Mouse (Mus musculus): ENCODE measurements around the gene Dbn1. TPM values are rescaled to one million over a fixed set of nuclear protein-coding genes. Genes with fewer than 3 reads are reported as not detected.
A peak's percentile ranks its signal among the peaks of the same experiment; 100 is the strongest.

The Dbn1 gene
- polyA plus RNA-seq, 1 experiment from 2014 or later: 153 TPM

DNA sequence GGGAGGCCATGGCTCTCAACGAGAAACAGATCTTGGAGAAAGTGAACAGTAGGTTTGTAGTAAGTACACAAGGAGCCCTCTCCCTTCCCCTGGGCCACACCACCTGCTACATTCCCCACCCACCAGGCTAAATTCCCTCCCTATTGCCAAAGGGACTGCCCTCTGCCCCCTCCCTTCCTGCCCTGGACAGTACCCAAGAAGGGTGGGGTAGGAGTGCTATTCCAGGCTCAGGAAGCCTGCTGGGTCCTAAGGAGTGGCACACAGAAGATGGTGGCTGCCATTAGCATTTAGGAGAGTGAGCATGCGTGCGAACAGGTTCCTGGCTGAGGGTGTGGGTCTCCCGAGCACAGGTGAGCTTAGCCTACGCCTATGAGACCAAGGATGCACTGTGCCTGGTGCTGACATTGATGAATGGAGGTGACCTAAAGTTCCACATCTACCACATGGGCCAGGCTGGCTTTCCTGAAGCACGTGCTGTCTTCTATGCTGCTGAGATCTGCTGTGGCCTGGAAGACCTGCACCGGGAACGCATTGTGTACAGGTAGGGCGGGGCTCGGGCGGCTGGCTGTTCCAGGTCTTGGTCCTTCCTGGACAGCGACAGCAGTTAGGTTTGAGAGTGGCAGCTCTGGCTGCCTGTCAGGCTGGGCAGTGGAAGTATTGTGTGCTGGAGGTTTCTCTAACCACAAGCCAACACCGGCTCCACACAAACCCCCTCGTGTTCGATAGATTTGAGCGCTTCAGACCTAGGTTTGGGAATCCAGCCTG lies 35.9 kb downstream of the Dbn1 start:
- Histone ChIP-seq H3K27ac (ENCODE audit: low read depth) (no peak overlapping the region), H3K27me3 (ENCODE audit: insufficient read depth, low read length) (no peaks in the 10 kb centered on the region), H3K9ac (no peak overlapping the region), H3K4me1 (ENCODE audit: insufficient read depth) (no peaks in the 10 kb centered on the region), H3K4me3 (ENCODE audit: low read depth, low read length) (no peak overlapping the region), H3K36me3 (ENCODE audit: insufficient read depth) (peaks cover 77% of the 10 kb centered on the region), H3K4me2 (no peak overlapping the region), H3K9me3 (ENCODE audit: low read depth, low read length) (no peaks in the 10 kb centered on the region)
- ATAC-seq (ENCODE audit: insufficient read depth) (no peak), DNase-seq (no peak)
- 90% methylated on average over 16 of the region's 16 CpGs for WGBS
- no peak for TF ChIP-seq CTCF (IDR thresholded peaks at IDR 0.05; ENCODE audit: low read depth)

DNA sequence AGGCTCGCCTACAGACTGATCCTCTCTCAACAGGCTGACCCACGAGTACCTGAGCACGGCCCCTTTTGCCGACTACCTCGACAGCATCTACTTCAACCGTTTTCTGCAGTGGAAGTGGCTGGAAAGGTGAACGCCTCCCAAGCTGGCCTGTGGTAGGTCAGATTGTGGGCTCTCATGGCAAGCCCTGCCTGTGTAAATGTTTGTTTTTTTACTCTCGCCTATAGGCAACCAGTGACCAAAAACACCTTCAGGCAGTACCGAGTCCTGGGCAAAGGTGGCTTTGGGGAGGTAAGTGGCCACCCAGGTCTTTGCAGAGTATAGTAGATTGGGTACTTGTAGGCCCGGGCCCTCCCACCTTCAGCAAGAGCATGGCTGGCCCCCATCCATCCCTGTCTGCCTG lies 36.6 kb downstream of the Dbn1 start:
- H3K27me3 ChIP-seq (ENCODE audit: insufficient read depth, low read length): no peaks in the 10 kb centered on the region
- DNase-seq (no peak), ATAC-seq (ENCODE audit: insufficient read depth) (no peak)
- no peak for TF ChIP-seq CTCF (IDR thresholded peaks at IDR 0.05; ENCODE audit: low read depth)
- H3K9ac ChIP-seq: no peak overlapping the region
- H3K9me3 ChIP-seq (ENCODE audit: low read depth, low read length): no peaks in the 10 kb centered on the region
- H3K36me3 ChIP-seq (ENCODE audit: insufficient read depth): peaks cover 70% of the 10 kb centered on the region
- H3K4me1 ChIP-seq (ENCODE audit: insufficient read depth): peaks cover 3% of the 10 kb centered on the region; the same call in 1 of the 2 replicates
- 82% methylated on average over 10 of the region's 10 CpGs for WGBS
- no peak overlapping the region for H3K4me3 ChIP-seq (ENCODE audit: low read depth, low read length)
- no peak overlapping the region for H3K27ac ChIP-seq (ENCODE audit: low read depth)
- H3K4me2 ChIP-seq: no peak overlapping the region

DNA sequence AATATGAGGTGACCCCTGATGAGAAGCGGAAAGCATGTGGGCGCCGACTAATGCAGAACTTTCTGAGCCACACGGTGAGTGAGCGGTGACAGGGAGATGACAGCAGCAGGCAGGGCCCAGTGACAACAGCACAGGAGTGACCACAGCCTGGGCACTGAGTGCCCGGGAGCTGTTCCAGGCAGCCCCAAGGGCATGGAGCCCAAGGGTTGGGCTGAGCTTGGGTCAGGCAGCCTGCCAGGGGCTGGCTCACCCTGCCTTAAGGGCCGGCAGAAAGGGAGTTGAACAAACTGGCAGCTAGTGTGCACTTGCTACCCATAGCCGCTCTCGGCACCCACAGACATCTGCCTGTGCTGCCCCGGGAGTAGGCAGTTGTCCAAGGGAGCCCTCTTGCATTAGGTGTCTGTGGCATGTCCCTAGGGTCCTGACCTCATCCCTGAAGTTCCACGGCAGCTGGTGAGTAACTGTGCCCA lies 37.4 kb downstream of the Dbn1 start:
- H3K36me3 ChIP-seq (ENCODE audit: insufficient read depth): peaks cover 66% of the 10 kb centered on the region
- H3K27ac ChIP-seq (ENCODE audit: low read depth): no peak overlapping the region
- no peaks in the 10 kb centered on the region for H3K27me3 ChIP-seq (ENCODE audit: insufficient read depth, low read length)
- no peak overlapping the region for H3K4me2 ChIP-seq
- WGBS: 85% methylated on average over 11 of the region's 11 CpGs
- no peaks in the 10 kb centered on the region for H3K9me3 ChIP-seq (ENCODE audit: low read depth, low read length)
- H3K9ac ChIP-seq: no peak overlapping the region
- DNase-seq (no peak), ATAC-seq (ENCODE audit: insufficient read depth) (no peak)
- H3K4me3 ChIP-seq (ENCODE audit: low read depth, low read length): no peak overlapping the region
- no peak for TF ChIP-seq CTCF (IDR thresholded peaks at IDR 0.05; ENCODE audit: low read depth)
- H3K4me1 ChIP-seq (ENCODE audit: insufficient read depth): peaks cover 6% of the 10 kb centered on the region

DNA sequence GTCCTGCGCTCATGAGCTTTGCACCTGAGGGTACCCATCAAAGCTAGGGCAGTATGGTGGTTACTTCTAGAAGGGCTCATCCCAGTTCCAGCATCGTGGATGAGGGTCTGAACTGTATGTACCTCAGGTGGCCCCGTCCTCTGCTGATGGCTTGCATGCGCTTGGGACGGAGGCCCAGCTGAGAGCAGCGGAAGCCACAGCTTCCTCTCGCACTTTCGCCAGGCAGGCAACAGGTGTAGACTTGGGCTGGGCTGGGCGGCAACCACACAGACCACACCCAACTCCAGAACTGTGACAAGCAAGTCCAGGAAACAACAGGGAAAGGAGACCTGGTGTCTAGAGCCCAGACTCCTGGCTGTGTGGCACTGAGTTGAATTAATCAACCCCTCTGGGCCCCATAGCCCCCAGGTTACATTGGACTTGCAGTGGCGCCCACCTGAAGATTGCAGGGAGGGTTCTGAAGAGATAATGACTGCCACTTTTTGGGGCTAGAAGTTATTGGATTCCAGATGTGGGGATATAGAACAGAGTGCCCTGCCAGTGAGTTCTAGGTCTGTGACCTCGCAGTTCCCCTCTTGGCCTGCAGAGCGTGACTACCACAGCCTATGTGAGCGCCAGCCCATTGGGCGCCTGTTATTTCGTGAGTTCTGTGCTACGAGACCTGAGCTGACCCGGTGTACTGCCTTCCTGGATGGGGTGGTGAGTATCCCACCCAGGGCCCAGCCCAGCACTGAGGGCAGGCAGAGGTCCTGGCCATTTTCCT lies 38.1 kb downstream of the Dbn1 start:
- peak; percentile 24; the same call in 1 of the 2 replicates for TF ChIP-seq CTCF (IDR thresholded peaks at IDR 0.05; ENCODE audit: low read depth)
- WGBS: 89% methylated on average over 17 of the region's 17 CpGs
- Histone ChIP-seq H3K36me3 (ENCODE audit: insufficient read depth) (peaks cover 60% of the 10 kb centered on the region), H3K9me3 (ENCODE audit: low read depth, low read length) (no peaks in the 10 kb centered on the region), H3K27me3 (ENCODE audit: insufficient read depth, low read length) (no peaks in the 10 kb centered on the region), H3K4me2 (no peak overlapping the region), H3K4me3 (ENCODE audit: low read depth, low read length) (no peak overlapping the region), H3K9ac (no peak overlapping the region), H3K4me1 (ENCODE audit: insufficient read depth) (peaks cover 6% of the 10 kb centered on the region), H3K27ac (ENCODE audit: low read depth) (no peak overlapping the region)
- DNase-seq (no peak), ATAC-seq (ENCODE audit: insufficient read depth) (no peak)

DNA sequence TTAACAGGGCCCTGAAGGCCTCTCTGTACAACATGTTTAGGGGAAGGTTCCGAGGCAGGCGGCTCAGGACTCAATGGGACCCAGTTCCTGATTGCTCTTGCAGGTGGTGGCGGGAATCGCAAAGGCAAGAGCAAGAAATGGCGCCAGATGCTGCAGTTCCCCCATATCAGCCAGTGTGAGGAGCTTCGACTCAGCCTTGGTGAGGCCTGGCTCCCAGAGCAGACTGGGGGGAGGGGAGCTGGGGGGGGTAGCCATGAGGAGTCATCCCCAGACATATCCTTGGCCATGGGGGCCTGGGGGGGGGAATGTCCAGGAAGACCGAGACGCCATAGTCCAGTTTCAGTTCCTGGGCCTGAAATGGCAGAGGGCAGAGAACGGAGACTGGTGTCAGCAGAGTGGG lies 38.7 kb downstream of the Dbn1 start:
- ATAC-seq (ENCODE audit: insufficient read depth) (no peak), DNase-seq (no peak)
- Histone ChIP-seq H3K27ac (ENCODE audit: low read depth) (no peak overlapping the region), H3K4me1 (ENCODE audit: insufficient read depth) (peaks cover 6% of the 10 kb centered on the region), H3K27me3 (ENCODE audit: insufficient read depth, low read length) (no peaks in the 10 kb centered on the region), H3K9me3 (ENCODE audit: low read depth, low read length) (no peaks in the 10 kb centered on the region), H3K4me2 (no peak overlapping the region), H3K36me3 (ENCODE audit: insufficient read depth) (peaks cover 53% of the 10 kb centered on the region), H3K4me3 (ENCODE audit: low read depth, low read length) (no peak overlapping the region), H3K9ac (no peak overlapping the region)
- no peak for TF ChIP-seq CTCF (IDR thresholded peaks at IDR 0.05; ENCODE audit: low read depth)
- WGBS: 92% methylated on average over 9 of the region's 9 CpGs

DNA sequence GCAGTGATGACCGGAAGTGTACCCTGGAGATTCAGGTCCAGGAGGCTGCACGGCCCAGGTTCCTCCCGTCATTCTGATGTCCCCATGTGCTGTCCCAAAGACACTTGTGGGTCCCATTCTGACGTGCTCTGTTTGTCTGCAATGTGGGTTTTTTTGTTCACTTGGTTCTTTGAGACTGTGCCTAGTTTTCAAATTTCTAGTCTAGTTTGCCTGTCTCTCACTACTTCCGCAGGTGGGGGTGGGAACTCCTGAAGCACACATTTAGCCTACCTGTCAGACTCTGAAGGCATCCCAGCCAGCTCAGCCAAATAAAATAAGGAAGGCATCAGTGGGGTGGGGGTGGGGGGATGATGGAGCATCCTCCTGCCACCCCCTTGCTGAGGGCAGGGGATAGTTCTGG lies 39.8 kb downstream of the Dbn1 start:
- ATAC-seq (ENCODE audit: insufficient read depth) (no peak), DNase-seq (no peak)
- 89% methylated on average over 5 of the region's 5 CpGs for WGBS
- Histone ChIP-seq H3K36me3 (ENCODE audit: insufficient read depth) (peaks cover 42% of the 10 kb centered on the region), H3K4me3 (ENCODE audit: low read depth, low read length) (no peak overlapping the region), H3K27ac (ENCODE audit: low read depth) (no peak overlapping the region), H3K4me1 (ENCODE audit: insufficient read depth) (peaks cover 10% of the 10 kb centered on the region), H3K27me3 (ENCODE audit: insufficient read depth, low read length) (no peaks in the 10 kb centered on the region), H3K4me2 (no peak overlapping the region), H3K9me3 (ENCODE audit: low read depth, low read length) (no peaks in the 10 kb centered on the region), H3K9ac (no peak overlapping the region)
- TF ChIP-seq CTCF (IDR thresholded peaks at IDR 0.05; ENCODE audit: low read depth): no peak

DNA sequence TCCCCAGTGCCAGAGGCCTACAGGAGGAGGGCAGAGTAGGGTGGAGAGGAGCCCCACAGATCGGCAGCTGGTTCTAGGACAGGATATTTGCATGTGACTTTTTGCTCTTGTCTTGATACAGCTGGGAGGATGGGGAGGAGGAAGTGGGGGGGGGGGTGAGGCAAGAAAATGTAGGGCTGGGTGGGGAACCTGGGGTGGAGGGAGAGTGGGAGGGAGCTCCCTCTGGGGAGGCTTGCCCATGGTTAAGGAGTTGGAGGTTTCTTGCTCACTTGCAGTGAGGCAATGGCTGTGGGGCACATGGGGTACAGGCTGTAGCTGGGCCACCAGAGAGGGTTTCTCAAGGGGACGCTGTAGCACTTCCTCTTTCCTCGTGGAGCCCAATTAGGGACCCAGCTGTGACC lies 40.4 kb downstream of the Dbn1 start:
- no peaks in the 10 kb centered on the region for H3K9me3 ChIP-seq (ENCODE audit: low read depth, low read length)
- no peaks in the 10 kb centered on the region for H3K27me3 ChIP-seq (ENCODE audit: insufficient read depth, low read length)
- H3K4me3 ChIP-seq (ENCODE audit: low read depth, low read length): no peak overlapping the region
- peaks cover 10% of the 10 kb centered on the region for H3K4me1 ChIP-seq (ENCODE audit: insufficient read depth)
- H3K4me2 ChIP-seq: 0 out of 2 replicates have a peak overlapping the region, but pooled peaks have one; percentile 89
- TF ChIP-seq CTCF (IDR thresholded peaks at IDR 0.05; ENCODE audit: low read depth): no peak
- no peak overlapping the region for H3K27ac ChIP-seq (ENCODE audit: low read depth)
- peaks cover 36% of the 10 kb centered on the region for H3K36me3 ChIP-seq (ENCODE audit: insufficient read depth)
- ATAC-seq (ENCODE audit: insufficient read depth) (no peak), DNase-seq (no peak)
- H3K9ac ChIP-seq: peak overlapping the region; percentile 14; the same call in 1 of the 2 replicates
- 40% methylated on average over 3 of the region's 3 CpGs for WGBS
